Mouse (Mus musculus) spleen, adult 10 weeks (tissue): ENCODE data around the gene Gclc. TPM values are rescaled to one million over a fixed set of nuclear protein-coding genes. Genes with fewer than 3 reads are reported as not detected.

Experiments
- polyA plus RNA-seq: library from polyadenylated mRNA; stranded (reverse); fragments of 350-450 nt; fragmentation: Illumina TruSeq; extraction: RNeasy Lipid Tissue Mini Kit (QIAGEN cat#74804); gene quantifications from one replicate; pipeline ENCODE4 v1.2.3, GENCODE M21; 2015; ENCODE audit warnings: low replicate concordance; ENCODE audit not compliant: insufficient read depth

Gclc gene
- 47.7 TPM for polyA plus RNA-seq

GRCm38 (mm10) chr9:77753853-77754727 is at the start of gene Gclc:
TSS of gene Gclc (plus strand) at chr9:77754535.

Other genes with a start within 250 kb of the Gclc start
- 9.6 TPM for gene Lrrc1, start 209.7 kb upstream of the Gclc start, polyA plus RNA-seq
- not detected for gene Klhl31, start 118.0 kb upstream of the Gclc start, polyA plus RNA-seq
- 103 TPM for gene Elovl5, start 162.8 kb downstream of the Gclc start, polyA plus RNA-seq